Mouse (Mus musculus) forebrain, embryonic 10.5 days (tissue): Measurements from ENCODE around the gene BC147527. TPM values are rescaled to one million over a fixed set of nuclear protein-coding genes. Genes with fewer than 3 reads are reported as not detected.

Source experiments
- DNase-seq: peaks from one replicate; pipeline ENCODE4 v3.0.0-alpha.2; 2017; ENCODE audit warnings: low spot score; ENCODE audit errors: extremely low spot score
- H3K27ac ChIP-seq: fragments of 300-500 bp; sonication (generic); 2 replicates; pipeline ENCODE4 v1.5.1; 2016; ENCODE audit warnings: mild to moderate bottlenecking
- H3K27me3 ChIP-seq: fragments of 300-500 bp; sonication (generic); 2 replicates; pipeline ENCODE4 v1.6.1; 2016; ENCODE audit warnings: mild to moderate bottlenecking; ENCODE audit not compliant: poor library complexity, severe bottlenecking
- H3K36me3 ChIP-seq: fragments of 300-500 bp; sonication (generic); replicated peaks from 2 replicates; pipeline ENCODE4 v1.6.1; 2016; ENCODE audit warnings: mild to moderate bottlenecking, moderate library complexity
- H3K4me1 ChIP-seq: fragments of 300-500 bp; sonication (generic); 2 replicates; pipeline ENCODE4 v1.6.1; 2016
- H3K4me3 ChIP-seq: fragments of 300-500 bp; sonication (generic); 2 replicates; pipeline ENCODE4 v1.5.1; 2016; ENCODE audit warnings: mild to moderate bottlenecking, moderate library complexity
- H3K9me3 ChIP-seq: fragments of 300-500 bp; sonication (generic); 2 replicates; pipeline ENCODE4 v1.6.1; 2016; ENCODE audit warnings: mild to moderate bottlenecking, moderate library complexity
- WGBS: fragments of 180-500 bp; shearing (Covaris S2); methylation state at CpG from one replicate; pipeline ENCODE4 v1.1.7; 2016; 5-methylcytosine and 5-hydroxymethylcytosine counted together
- polyA plus RNA-seq: library from polyadenylated mRNA; unstranded; fragments of >200 nt; fragmentation: Nextera tagmentation; extraction: Ambion mirVana; gene quantifications from 2 replicates; pipeline ENCODE4 v1.2.1, GENCODE M21; 2016

BC147527 gene
- polyA plus RNA-seq, 1 experiment from 2014 or later, result not detected

- no peaks in the 10 kb centered on the region for H3K27me3 ChIP-seq
- 97% methylated on average over 1 of the region's 1 CpGs for WGBS
- no peak for DNase-seq
- no peak overlapping the region for H3K4me3 ChIP-seq
- H3K9me3 ChIP-seq, result peaks cover 4% of the 10 kb centered on the region; the same call in 1 of the 2 replicates
- H3K4me1 ChIP-seq, result no peaks in the 10 kb centered on the region
- H3K36me3 ChIP-seq, result no peaks in the 10 kb centered on the region
- no peak overlapping the region for H3K27ac ChIP-seq
Measured at GRCm38 (mm10) chr13:120320721-120321120, 20.5 kb downstream of the BC147527 start.

Other genes with a start within 250 kb of the BC147527 start
- not detected in 2 replicates for gene Gm21188, start 248.2 kb upstream of the BC147527 start, polyA plus RNA-seq
- gene Gm20767, start 160.1 kb upstream of the BC147527 start, polyA plus RNA-seq, result not detected in 2 replicates
- not detected in 2 replicates for gene Gm21818, start 128.0 kb upstream of the BC147527 start, polyA plus RNA-seq
- not detected in 2 replicates for gene Gm21762, start 84.4 kb upstream of the BC147527 start, polyA plus RNA-seq
- gene Gm21731, start 61.3 kb upstream of the BC147527 start, polyA plus RNA-seq, result not detected in 2 replicates
- gene AF067061, start 37.3 kb upstream of the BC147527 start, polyA plus RNA-seq, result not detected in 2 replicates
- not detected in 2 replicates for gene Tcstv3, start 16.5 kb downstream of the BC147527 start, polyA plus RNA-seq